Mouse (Mus musculus) lung, adult 18-20 months (tissue): Measurements from ENCODE around the gene Cntnap1.

ENCODE experiments used
- DNase-seq, 2 experiments: peaks; one replicate each; pipeline ENCODE4 v3.0.0; 2022; ENCODE audit warnings: mixed read lengths in 2 of 2

The Cntnap1 gene

GRCm38 (mm10) chr11:101186526-101187247 lies 16.4 kb downstream of the Cntnap1 start:
- DNase-seq = no peak

GRCm38 (mm10) chr11:101187541-101187940 lies 17.2 kb downstream of the Cntnap1 start:
- DNase-seq = no peak

- DNase-seq = no peak
Measured at GRCm38 (mm10) chr11:101188166-101188805, 18.0 kb downstream of the Cntnap1 start.

GRCm38 (mm10) chr11:101189495-101190180 lies 19.3 kb downstream of the Cntnap1 start:
- DNase-seq = peak; percentile 59 to 71

GRCm38 (mm10) chr11:101190181-101190912 lies 20.0 kb downstream of the Cntnap1 start:
- DNase-seq = no peak

- no peak for DNase-seq
Measured at GRCm38 (mm10) chr11:101190913-101191907, 20.9 kb downstream of the Cntnap1 start.

- DNase-seq = no peak
Measured at GRCm38 (mm10) chr11:101191919-101192470, 21.7 kb downstream of the Cntnap1 start.

GRCm38 (mm10) chr11:101192646-101193045 lies 22.3 kb downstream of the Cntnap1 start:
- no peak for DNase-seq

GRCm38 (mm10) chr11:101193076-101193475 lies 22.8 kb downstream of the Cntnap1 start:
- DNase-seq = no peak

GRCm38 (mm10) chr11:101194137-101194536 lies 23.8 kb downstream of the Cntnap1 start:
- no peak for DNase-seq

- DNase-seq = no peak
Measured at GRCm38 (mm10) chr11:101194643-101195042, 24.3 kb downstream of the Cntnap1 start.

- DNase-seq = no peak
Measured at GRCm38 (mm10) chr11:101195101-101195500, 24.8 kb downstream of the Cntnap1 start.

- no peak for DNase-seq
Measured at GRCm38 (mm10) chr11:101195571-101195970, 25.2 kb downstream of the Cntnap1 start.

GRCm38 (mm10) chr11:101196175-101196574 lies 25.9 kb downstream of the Cntnap1 start:
- DNase-seq = no peak

GRCm38 (mm10) chr11:101199555-101199954 lies 29.2 kb downstream of the Cntnap1 start:
- DNase-seq = no peak

- peak in 1 of 2 experiments; percentile 30 for DNase-seq
Measured at GRCm38 (mm10) chr11:101200986-101201385, 30.7 kb downstream of the Cntnap1 start.

GRCm38 (mm10) chr11:101211970-101212369 lies 41.6 kb downstream of the Cntnap1 start:
- DNase-seq = peak in 1 of 2 experiments; percentile 37

GRCm38 (mm10) chr11:101216936-101217335 lies 46.6 kb downstream of the Cntnap1 start:
- DNase-seq = no peak

- no peak for DNase-seq
Measured at GRCm38 (mm10) chr11:101218436-101219055, 48.2 kb downstream of the Cntnap1 start.

- DNase-seq = peak in 1 of 2 experiments; percentile 16
Measured at GRCm38 (mm10) chr11:101220853-101221252, 50.5 kb downstream of the Cntnap1 start.
